Mouse (Mus musculus) thymus, adult 2 months (tissue): ENCODE measurements around the gene Gm21860. TPM values are rescaled to one million over a fixed set of nuclear protein-coding genes. Genes with fewer than 3 reads are reported as not detected.
"Not testable (repeated sequence)": the region's sequence is repeated elsewhere in the genome, so short reads cannot be mapped to it uniquely, and the experiment has no call there.

Experiments
- DNase-seq: peaks from one replicate; pipeline ENCODE4 v3.0.0; 2021
- H3K27ac ChIP-seq: fragments of 200-500 bp; 2 replicates; pipeline ENCODE4 v1.5.1; 2012; ENCODE audit warnings: low read length, control low read depth; ENCODE audit not compliant: control insufficient read depth, insufficient read depth
- H3K27me3 ChIP-seq: fragments of 200-500 bp; 2 replicates; pipeline ENCODE4 v1.6.1; 2012; ENCODE audit warnings: mild to moderate bottlenecking, low read length, moderate library complexity, mixed read lengths; ENCODE audit not compliant: control insufficient read depth, insufficient read depth
- H3K36me3 ChIP-seq: fragments of 200-500 bp; 2 replicates; pipeline ENCODE4 v1.6.1; 2012; ENCODE audit warnings: mild to moderate bottlenecking, low read length, moderate library complexity; ENCODE audit not compliant: control insufficient read depth, insufficient read depth
- H3K4me1 ChIP-seq: fragments of 200-500 bp; replicated peaks from 2 replicates; pipeline ENCODE4 v1.6.1; 2012; ENCODE audit warnings: low read length; ENCODE audit not compliant: control insufficient read depth, insufficient read depth
- H3K4me3 ChIP-seq: fragments of 200-500 bp; 2 replicates; pipeline ENCODE4 v1.5.1; 2012; ENCODE audit warnings: mild to moderate bottlenecking, low read length, control low read depth, moderate library complexity; ENCODE audit not compliant: control insufficient read depth, insufficient read depth
- CTCF ChIP-seq: fragments of 200-500 bp; IDR thresholded peaks from 2 replicates; pipeline ENCODE4 v1.5.1; 2012; ENCODE audit warnings: mild to moderate bottlenecking, control low read depth, low read length, moderate library complexity, borderline replicate concordance; ENCODE audit not compliant: control insufficient read depth, poor library complexity, insufficient read depth; ENCODE audit errors: extremely low read depth
- POLR2A ChIP-seq: fragments of 200-500 bp; IDR thresholded peaks from 2 replicates; pipeline ENCODE4 v1.6.1; 2012; ENCODE audit warnings: mild to moderate bottlenecking, low read length, control low read depth, moderate library complexity; ENCODE audit not compliant: control insufficient read depth, poor library complexity, insufficient read depth; ENCODE audit errors: extremely low read depth
- WGBS: fragments of 180-500 bp; shearing (Covaris S2); methylation state at CpG from one replicate; pipeline ENCODE4 v1.1.7; 2018; 5-methylcytosine and 5-hydroxymethylcytosine counted together
- polyA plus RNA-seq: library from polyadenylated mRNA; depleted of rRNA; stranded (reverse); fragments of >200 nt; gene quantifications from 2 replicates; pipeline ENCODE4 v1.2.3, GENCODE M21; 2012; rRNA removed

Gm21860 gene
- not detected in 2 replicates for polyA plus RNA-seq

DNA sequence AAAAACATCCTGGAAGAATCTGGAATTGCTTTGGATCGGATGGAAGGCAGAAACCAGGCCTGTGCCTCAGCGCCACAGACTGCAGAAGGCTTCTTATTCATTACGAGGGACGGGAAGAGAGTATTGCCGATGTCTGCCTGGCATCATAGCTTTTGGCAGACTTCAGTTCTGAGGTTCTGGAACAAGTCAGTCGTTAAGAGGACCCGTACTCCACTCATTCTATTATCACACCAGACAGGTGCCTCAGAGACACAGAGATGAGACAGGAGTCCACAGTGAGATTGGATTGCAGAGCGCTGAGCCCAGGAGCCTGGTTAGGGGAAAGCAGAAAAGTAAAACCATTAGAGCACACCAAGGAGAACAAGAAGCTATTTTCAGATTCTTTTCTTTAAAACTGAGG is at the start of gene Gm21860:
Gene Gm21860 (minus strand): TSS at position 101 of the 400 bp plus-strand sequence.
- DNase-seq, H3K27me3 ChIP-seq, H3K27ac ChIP-seq, H3K4me3 ChIP-seq, H3K4me1 ChIP-seq, H3K36me3 ChIP-seq: not testable (repeated sequence)
- WGBS: no CpG with 5 or more reads among the region's 8 CpGs

DNA sequence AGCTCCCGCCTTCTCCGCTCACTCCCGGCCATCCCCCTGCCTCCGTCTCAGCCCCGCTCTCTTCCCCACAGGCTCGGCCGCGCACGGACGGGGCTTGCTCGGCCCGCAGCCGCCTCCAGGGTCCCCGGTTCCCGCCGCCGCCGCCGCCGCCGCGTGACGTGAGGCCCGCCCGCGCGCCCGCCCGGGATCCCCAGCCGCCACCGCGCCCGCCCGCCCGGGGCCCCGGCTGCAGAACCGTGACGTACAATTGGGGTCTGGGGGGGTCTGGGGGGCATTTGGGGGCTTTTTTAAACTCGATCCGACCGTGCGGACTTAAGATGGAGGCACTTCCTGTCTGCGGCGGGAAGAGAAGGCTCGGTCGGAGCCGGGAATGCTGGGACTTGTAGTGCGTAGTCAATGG is 29.8 kb upstream of the Gm21860 start, which contains the start of gene Gm47283:
Gene Gm47283 (plus strand): TSS at position 301 of the 400 bp plus-strand sequence.
- not testable (repeated sequence) for H3K4me1 ChIP-seq, H3K36me3 ChIP-seq, H3K27ac ChIP-seq, DNase-seq, H3K4me3 ChIP-seq, H3K27me3 ChIP-seq
- WGBS: no CpG with 5 or more reads among the region's 48 CpGs

DNA sequence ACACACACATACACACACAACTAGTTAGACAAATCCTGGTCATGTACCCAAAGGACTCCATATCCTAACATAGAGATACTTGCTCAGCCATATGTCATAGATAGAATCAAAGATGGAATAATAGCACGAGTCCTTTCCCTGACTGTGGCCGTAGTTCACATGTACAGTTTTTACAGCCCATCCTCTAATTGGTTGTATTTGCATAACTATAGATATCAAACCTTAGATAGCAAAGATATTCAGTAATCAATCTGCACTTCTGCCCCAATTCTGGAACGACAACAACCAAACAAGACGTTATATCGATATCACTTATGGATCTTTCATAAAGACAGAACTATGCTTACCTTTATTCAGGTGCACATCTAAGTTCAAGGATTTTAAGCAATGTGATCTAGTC is 9.4 kb downstream of the Gm21860 start:
- WGBS: 97% methylated on average over 5 of the region's 5 CpGs
- DNase-seq, H3K4me1 ChIP-seq: not testable (repeated sequence)

DNA sequence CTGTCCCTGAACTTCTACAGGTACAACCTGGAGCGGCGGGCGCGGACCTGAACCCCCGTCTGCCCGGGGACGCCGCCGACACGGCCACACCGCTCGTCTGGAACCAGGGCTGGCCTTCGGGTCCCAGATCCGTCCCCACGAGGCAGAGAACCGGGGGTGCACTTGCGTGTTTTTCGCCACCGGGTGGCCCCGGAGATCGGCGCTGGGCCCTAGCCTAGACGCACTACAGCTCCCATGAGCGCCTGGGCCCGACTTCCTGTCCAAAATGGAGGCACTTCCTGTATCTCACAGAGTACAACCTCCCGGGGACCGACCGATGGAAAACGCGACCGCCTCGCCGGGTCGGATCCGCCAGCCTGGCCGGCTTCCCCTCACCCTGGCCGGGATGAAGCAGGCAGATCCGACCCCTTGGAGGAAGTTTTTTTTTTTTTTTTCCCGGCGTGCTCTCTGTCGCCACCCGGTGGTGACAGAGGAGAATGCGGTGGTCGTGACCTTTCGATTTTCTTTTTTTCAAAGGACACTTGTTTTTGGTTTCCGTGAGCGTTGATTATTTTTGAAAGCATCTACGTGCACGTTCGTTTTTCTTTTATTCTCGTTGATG is 10.1 kb downstream of the Gm21860 start:
- H3K36me3 ChIP-seq, H3K4me3 ChIP-seq, H3K27ac ChIP-seq, H3K4me1 ChIP-seq, H3K27me3 ChIP-seq: not testable (repeated sequence)
- WGBS: 82% methylated on average over 51 of the region's 51 CpGs
- DNase-seq: peak; percentile 92

More for the DNA sequence above, 9.4 kb downstream of the Gm21860 start:
- not testable (repeated sequence) for H3K27me3 ChIP-seq, H3K36me3 ChIP-seq, H3K4me3 ChIP-seq, H3K27ac ChIP-seq

DNA sequence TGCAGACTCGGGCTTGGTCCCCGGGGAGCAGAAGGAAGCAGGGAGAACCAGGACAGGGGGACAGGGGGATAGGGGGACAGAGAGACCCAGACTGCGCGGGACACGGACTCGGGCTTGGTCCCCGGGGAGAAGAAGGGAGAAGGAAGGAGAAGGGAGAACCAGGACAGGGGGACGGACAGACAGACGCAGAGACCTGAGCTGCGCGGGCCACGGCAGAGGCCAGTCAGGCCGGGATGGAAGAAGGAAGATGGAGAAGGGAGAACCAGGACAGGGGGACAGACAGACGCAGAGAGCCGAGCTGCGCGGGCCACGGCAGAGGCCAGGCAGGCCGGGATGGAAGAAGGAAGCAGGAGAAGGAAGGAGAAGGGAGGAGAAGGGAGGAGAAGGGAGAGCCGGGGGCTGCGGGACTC is 10.8 kb downstream of the Gm21860 start:
- 81% methylated on average over 7 of the region's 21 CpGs for WGBS
- Histone ChIP-seq H3K4me1 (no peaks in the 10 kb centered on the region), H3K27me3 (no peaks in the 10 kb centered on the region), H3K4me3 (no peak overlapping the region), H3K36me3 (peaks cover 14% of the 10 kb centered on the region), H3K27ac (no peak overlapping the region)
- no peak for DNase-seq
- no peak for TF ChIP-seq POLR2A
- TF ChIP-seq CTCF: no peak

DNA sequence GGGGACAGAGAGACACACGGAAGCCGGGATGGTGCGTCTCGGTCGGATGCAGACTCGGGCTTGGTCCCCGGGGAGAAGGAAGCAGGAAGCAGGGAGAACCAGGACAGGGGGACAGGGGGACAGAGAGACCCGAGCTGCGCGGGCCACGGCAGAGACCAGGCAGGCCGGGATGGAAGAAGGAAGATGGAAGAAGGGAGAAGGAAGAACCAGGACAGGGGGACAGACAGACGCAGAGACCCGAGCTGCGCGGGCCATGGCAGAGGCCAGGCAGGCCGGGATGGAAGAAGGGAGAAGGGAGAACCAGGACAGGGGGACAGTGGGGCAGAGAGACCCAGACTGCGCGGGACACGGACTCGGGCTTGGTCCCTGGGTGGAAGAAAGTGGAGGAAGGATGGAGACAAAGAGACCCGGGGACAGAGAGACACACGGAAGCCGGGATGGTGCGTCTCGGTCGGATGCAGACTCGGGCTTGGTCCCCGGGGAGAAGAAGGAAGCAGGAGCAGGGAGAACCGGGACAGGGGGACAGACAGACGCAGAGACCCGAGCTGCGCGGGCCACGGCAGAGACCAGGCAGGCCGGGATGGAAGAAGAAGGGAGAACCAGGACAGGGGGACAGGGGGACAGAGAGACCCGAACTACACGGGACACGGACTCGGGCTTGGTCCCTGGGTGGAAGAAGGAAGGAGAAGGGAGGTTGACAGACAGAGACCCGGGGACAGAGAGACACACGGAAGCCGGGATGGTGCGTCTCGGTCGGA is 11.4 kb downstream of the Gm21860 start:
- peak; percentile 15 for DNase-seq
- H3K27ac ChIP-seq: not testable (repeated sequence)
- WGBS: 85% methylated on average over 45 of the region's 46 CpGs

DNA sequence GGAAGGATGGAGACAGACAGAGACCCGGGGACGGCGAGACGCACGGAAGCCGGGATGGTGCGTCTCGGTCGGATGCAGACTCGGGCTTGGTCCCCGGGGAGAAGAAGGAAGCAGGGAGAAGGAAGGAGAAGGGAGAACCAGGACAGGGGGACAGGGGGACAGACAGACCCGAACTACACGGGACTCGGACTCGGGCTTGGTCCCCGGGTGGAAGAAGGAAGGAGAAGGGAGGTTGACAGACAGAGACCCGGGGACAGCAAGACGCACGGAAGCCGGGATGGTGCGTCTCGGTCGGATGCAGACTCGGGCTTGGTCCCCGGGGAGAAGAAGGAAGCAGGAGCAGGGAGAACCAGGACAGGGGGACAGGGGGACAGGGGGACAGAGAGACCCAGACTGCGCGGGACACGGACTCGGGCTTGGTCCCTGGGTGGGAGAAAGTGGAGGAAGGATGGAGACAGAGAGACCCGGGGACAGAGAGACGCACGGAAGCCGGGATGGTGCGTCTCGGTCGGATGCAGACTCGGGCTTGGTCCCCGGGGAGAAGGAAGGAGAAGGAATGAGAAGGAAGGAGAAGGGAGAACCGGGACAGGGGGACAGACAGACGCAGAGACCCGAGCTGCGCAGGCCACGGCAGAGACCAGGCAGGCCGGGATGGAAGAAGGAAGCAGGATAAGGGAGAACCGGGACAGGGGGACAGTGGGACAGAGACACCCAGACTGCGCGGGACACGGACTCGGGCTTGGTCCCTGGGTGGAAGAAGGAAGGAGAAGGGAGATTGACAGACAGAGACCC is 12.2 kb downstream of the Gm21860 start:
- not testable (repeated sequence) for H3K4me3 ChIP-seq, H3K27ac ChIP-seq, H3K27me3 ChIP-seq, H3K4me1 ChIP-seq
- 91% methylated on average over 49 of the region's 49 CpGs for WGBS
- H3K36me3 ChIP-seq: peaks cover 15% of the 10 kb centered on the region
- DNase-seq: peak; percentile 4

More for the DNA sequence above, 11.4 kb downstream of the Gm21860 start:
- not testable (repeated sequence) for H3K4me1 ChIP-seq, H3K4me3 ChIP-seq, H3K27me3 ChIP-seq
- H3K36me3 ChIP-seq: peaks cover 15% of the 10 kb centered on the region

DNA sequence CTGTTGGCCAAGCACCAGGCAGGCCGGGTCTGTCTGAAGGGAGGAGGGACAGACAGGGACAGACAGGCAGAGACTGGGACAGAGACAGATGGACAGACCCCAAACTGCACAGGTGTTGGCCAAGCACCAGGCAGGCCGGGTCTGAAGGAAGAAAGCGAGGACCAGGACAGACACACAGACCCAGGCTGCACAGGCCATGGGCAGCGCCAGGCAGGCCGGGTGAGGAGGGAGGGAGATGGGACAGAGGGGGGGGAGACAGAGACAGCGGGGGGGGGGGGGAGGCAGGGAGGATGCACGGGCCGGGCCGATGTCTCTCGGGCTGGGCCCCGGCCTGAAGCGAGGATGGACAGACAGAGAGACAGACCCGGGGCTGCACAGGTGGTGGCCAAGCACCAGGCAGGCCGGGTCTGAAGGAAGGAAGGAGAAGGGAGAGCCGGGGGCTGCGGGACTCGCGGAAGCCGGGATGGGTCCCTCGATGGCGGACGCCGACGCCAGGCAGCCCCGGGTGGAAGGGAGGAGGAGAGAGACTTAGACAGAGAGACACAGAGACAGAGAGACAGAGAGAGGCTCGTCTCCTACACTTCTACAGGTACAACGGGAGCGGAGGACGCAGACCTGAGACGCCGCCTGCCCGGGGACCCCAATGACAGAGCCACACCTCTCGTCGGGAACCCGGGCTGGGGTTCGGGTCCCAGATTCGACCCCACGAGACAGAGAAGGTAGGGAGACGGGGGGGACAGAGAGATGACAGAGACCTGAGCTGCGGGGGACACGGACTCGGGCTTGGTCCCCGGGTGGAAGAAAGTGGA is 13.0 kb downstream of the Gm21860 start:
- H3K36me3 ChIP-seq: peaks cover 15% of the 10 kb centered on the region
- H3K4me3 ChIP-seq, H3K4me1 ChIP-seq, H3K27ac ChIP-seq, H3K27me3 ChIP-seq: not testable (repeated sequence)
- peak; percentile 36 for DNase-seq
- 87% methylated on average over 43 of the region's 43 CpGs for WGBS

DNA sequence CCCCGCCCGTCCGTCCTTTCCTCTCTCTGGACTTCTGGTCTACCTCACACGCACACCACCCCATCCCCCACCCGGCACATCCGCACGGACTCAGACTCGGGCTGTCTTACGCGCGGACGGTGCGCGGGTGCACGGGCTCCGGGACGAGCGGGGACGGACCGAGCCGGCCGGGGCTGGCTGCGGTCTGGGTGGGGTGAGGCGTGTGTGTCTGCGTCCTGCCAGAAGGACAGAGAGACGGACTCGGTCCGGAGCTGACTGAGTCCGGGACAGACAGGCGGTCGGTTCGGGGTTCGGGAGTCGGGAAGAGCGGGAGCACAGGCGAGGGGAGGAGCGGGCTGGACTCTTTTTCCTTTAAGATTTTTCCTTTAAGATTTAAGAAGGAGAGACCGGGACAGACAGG is 13.6 kb downstream of the Gm21860 start:
- not testable (repeated sequence) for H3K4me1 ChIP-seq, H3K4me3 ChIP-seq, H3K27ac ChIP-seq, H3K27me3 ChIP-seq
- H3K36me3 ChIP-seq: peaks cover 15% of the 10 kb centered on the region
- 84% methylated on average over 38 of the region's 38 CpGs for whole genome bisulfite sequencing
- DNase-seq: peak; percentile 11
